Mouse (Mus musculus): ENCODE results near the gene Slc35a1.
A peak's percentile ranks its signal among the peaks of the same experiment; 100 is the strongest.

DNA sequence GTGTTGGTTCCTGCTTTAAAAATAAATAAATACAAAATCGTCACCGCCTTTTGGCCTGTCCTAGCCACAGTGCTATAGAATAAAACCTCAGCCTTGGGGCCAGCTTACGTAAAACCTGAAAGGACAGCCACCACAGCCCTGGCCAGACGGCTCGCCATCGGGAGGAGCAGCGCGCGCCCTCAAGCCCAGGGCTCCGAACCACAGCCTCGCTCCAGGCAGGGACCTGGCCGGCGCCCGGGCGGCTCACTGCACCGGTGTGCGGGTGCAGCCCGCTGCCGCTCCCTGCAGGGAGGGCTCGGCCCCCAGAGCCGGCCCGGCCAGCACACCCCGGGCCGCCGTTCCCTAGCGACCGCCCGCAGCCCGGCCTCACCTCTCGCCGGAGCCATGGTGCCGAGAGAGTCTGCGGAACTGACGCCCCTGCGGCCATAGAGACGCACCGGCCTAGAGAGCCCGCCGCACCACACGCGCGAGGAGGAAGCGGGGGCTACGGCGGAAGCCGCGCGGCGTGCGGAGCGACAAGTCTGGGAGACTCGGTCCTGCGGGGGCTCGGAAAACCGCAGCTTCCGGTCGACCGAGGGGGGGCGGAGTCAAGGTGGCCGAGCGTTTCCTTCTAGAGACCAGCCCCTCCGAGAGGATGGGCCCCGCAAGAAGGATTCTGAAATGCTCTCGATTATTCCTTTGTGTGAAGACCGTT, at the start of gene Slc35a1:
- TF ChIP-seq TBP (IDR thresholded peaks at IDR 0.05; ENCODE audit: low read depth, low read length): no peak; the same call in 1 of the 2 replicates
- no peak for TF ChIP-seq USF1 (IDR thresholded peaks at IDR 0.05; ENCODE audit: low read depth, low read length)
- TF ChIP-seq TAL1 (IDR thresholded peaks at IDR 0.05; ENCODE audit: low read length): no peak
- TF ChIP-seq POLR2AphosphoS2 (IDR thresholded peaks at IDR 0.05; ENCODE audit: low read length): peak; percentile 76; the same call in 1 of the 2 replicates
- TF ChIP-seq ZNF384 (IDR thresholded peaks at IDR 0.05; ENCODE audit: low read depth, low read length): no peak
- TF ChIP-seq POLR2A (IDR thresholded peaks at IDR 0.05; ENCODE audit: control insufficient read depth in 1 of 2, insufficient read depth in 1 of 2, low read depth in 1 of 2, low read length in 2 of 2, poor library complexity in 1 of 2): peak; percentile 49 to 81
